Mouse (Mus musculus) cerebellum, adult (tissue): Measurements from ENCODE around the gene Nsmce3.

Experiments used
- ATAC-seq: cut with Nextera tagmentation; 2 replicates; pipeline ENCODE4 v1.9.2; 2017; ENCODE audit warnings: mild to moderate bottlenecking, moderate library complexity, mixed read lengths; ENCODE audit not compliant: insufficient number of reproducible peaks, low FRiP score, low TSS enrichment

Nsmce3 gene

GRCm38 (mm10) chr7:64872743-64873241 is at the start of gene Nsmce3:
TSS of gene Nsmce3 (minus strand) at chr7:64872997.
- ATAC-seq: peak; percentile 87

DNA sequence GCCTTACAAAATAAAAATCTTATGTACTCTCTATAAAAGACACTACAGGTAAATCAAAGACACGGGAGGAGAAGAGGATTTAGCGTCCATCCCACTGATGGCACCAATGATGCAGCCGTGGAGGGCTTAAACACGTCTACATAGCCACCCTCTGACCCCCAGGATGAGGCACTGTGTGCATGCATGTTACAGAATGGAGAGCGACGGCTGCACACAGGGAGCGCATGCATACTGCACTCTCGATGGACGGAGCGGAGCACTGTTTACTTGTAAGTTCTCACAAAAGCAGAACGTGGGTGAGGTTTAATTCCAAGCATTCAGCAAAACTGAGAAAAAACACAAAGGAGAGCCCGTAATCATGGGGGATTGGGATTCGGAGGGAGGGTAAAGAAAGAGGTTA is 48.4 kb upstream of the Nsmce3 start:
- ATAC-seq: no peak

DNA sequence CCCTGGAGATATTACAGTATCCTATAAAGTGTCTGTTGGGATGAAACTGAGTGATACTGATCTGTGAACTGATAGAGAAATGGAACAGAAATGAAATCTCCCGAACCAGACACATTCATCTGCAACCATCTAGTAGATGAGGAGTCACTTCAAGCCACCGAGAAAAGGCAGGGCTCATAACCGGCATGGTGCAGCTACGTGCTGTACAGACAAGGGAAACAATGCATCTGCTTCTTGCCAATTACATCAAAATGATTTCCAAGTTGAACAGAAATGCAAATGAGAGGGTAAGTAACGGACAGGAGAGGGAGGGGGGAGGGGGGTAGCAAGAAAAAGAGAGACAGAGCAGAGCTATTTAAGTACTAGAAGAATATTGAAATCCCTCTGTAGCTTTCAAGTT is 47.9 kb upstream of the Nsmce3 start:
- no peak for ATAC-seq

DNA sequence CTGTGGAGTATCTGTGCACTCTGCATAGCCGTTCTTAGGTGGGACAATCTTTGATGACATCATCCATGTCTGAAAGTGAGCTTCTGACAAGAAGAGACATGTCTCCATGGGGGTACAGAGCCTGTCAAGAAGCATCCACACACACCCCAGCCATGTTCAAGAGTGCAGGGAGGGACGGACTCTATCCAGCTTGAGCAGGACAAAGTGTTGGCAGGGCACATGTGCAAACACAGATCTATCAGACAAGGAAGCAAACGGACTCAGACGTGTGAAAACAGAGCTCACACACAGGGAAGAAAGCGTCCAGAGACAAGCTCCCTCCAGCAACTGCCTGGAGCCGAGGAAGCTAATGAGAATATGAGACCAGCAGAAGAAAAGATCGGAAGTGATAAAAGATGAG is 43.9 kb upstream of the Nsmce3 start:
- ATAC-seq: no peak

DNA sequence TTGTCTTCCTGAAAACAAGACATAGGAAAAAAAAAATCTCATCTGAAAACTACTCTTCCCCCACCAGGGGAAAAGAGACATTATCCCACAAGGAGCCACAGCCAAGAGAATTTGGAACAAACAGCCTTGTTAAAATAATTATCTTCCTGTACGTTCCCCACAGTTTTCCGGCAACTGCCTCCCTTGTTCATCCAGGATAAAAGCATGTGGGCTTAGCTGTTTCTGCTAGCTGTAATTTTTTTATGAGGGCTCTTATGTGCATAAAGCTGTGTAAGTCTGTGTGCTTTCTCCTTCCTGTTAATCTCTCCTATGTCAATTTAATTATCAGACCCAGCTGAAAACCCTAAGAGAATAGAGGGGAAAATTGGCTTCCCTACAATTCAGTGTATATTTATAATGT is 42.3 kb upstream of the Nsmce3 start:
- ATAC-seq: no peak

DNA sequence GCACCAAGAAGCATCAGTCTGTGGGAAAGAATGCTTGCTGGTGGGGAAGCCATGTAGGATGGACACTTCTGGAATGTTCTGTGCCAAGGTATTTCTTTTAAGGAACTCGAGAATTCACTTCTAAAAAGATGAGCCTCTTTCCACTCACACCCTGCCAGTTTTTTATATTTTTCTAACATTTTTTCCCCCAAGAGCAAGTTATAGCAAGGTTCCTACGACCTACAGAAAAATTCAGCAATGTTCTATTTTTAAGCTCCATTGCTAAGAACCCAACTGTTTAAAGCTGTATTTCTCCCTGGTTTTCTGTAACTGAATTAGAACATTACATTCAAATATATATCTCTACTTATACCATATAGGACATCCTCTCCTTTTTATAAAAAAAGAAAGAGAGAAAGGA is 39.1 kb upstream of the Nsmce3 start:
- ATAC-seq: no peak

DNA sequence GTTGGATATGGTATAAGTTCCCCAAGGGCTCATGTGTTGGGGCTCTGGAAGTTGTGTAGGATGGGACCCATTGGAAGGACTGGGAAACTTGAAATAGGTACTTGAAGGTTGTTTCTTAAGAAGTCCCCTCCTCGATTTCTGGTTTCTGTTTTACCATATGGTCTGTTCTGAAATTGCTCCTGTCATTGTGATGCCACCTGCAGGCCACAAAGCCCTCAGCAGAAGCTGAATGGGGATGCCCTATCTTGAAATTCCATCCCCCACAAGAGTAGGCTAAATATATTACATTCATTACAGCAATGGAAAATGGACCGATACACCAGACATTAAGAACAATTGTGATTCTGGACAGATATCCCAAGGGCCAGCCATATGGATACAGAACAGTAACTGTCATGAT is 37.4 kb upstream of the Nsmce3 start:
- no peak for ATAC-seq

- ATAC-seq: no peak
Measured at GRCm38 (mm10) chr7:64906955-64907354, 34.2 kb upstream of the Nsmce3 start.

- ATAC-seq: no peak
Measured at GRCm38 (mm10) chr7:64905506-64905905, 32.7 kb upstream of the Nsmce3 start.

- no peak for ATAC-seq
Measured at GRCm38 (mm10) chr7:64900249-64900648, 27.5 kb upstream of the Nsmce3 start.

GRCm38 (mm10) chr7:64896587-64896986 is 23.8 kb upstream of the Nsmce3 start:
- ATAC-seq: no peak

DNA sequence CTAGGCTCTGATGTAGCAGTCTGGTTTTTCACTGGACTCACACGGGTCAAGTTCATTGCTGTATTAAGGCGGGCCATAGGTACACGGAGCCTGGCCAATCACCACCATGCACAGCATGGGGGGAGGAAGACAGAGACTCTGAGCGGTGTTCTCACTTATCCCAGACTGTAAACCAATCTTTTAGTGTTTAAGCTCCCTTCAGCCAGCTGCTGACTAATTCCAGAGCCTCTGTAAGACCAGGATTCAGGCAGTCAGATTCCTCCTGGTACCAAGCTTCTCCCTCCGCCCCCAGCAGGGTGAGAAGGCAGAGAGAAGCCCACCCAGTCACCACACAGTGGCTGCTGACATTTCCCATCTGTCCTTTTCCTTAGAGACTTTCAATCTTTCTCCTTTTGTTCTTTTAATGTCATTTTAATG is 22.9 kb upstream of the Nsmce3 start:
- ATAC-seq: no peak

DNA sequence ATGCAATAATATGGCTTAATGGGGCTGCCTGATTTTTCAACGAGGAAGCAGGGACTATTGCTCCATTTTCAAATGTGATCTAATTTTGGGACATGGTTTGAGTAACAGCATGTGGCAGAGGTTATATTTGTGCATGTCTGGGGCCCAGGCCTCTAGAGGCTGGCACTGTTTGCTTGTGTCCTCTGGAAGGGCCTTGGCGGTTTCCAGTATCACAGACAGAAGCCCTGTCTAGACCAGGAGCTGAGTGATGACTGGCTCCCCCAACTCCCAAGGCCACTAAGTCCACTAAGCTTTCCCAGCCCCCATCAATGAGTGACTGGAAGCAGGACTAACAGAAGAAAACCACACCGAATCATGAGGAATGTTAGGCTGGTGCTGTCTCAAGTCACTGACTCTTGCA is 18.3 kb upstream of the Nsmce3 start:
- no peak for ATAC-seq

- no peak for ATAC-seq
Measured at GRCm38 (mm10) chr7:64889919-64890318, 17.1 kb upstream of the Nsmce3 start.

DNA sequence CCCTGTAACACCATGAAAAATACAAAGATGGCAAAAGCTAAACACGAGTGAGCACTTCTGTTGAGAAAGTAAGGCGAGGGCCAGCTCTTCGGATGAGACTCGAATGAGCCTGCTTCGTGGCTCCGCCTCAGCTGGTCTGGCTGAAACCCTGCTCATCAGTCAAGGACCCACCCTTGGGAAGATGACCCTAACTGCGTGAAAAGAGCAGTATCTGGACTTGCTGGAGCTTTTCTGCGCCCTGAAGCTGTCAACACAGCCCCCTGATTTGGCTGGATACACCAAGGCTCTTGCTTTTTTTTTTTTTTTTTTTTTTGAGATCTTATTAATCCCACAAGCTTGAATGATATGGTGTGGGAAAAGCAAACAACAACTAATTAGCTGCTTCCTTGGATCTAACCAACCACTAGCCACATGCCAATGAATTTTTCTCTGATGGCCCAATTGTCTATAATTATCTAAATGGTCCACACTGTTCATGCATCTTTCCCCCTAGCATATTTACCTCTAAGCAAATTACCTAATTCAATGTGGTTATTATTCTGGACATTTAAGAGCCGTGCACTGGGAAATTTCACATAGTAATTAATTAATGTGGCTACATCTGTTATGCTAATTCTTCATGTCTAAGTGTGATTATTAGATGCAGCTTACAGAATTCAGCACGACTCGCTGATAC is 11.5 kb upstream of the Nsmce3 start:
- no peak for ATAC-seq

- ATAC-seq: no peak
Measured at GRCm38 (mm10) chr7:64882243-64882642, 9.4 kb upstream of the Nsmce3 start.

GRCm38 (mm10) chr7:64881387-64881786 is 8.6 kb upstream of the Nsmce3 start:
- no peak for ATAC-seq

DNA sequence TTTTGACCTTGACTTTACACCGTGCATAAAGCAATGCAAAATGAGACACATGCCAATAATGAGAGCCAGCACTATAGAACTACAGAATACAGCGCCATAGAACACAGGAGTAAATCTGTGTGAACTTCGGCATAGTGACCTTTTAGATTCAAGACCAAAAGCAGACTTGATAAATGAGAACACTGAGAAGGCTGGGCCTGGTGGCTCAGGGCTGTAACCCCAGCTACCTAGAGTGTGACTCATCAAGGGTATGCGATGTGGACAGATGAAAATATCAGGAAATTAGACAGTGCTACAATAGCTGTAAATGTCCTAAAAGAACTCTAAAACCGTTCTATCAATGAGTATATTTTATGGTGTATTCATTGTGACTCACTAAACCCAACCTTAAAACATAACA is 7.6 kb upstream of the Nsmce3 start:
- ATAC-seq: no peak

DNA sequence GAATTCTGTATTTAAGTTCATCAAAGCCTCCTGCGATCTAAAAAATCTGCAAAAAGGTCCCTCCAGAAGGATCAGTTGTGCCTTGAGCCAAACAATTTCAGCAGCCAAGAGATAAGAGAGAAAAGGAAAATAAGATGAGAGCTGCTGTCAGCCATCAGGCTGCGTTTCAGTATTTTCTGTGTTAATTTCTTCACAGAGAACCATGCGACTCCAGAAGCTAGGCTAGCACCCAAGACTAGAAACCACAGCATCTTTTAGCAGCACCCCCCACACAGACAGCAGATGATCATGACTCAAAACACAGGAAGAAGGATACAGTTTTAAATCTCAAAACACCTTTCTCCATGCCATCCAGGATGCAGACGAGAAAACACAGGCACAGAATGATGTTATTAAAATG is 2.1 kb upstream of the Nsmce3 start:
- no peak for ATAC-seq

DNA sequence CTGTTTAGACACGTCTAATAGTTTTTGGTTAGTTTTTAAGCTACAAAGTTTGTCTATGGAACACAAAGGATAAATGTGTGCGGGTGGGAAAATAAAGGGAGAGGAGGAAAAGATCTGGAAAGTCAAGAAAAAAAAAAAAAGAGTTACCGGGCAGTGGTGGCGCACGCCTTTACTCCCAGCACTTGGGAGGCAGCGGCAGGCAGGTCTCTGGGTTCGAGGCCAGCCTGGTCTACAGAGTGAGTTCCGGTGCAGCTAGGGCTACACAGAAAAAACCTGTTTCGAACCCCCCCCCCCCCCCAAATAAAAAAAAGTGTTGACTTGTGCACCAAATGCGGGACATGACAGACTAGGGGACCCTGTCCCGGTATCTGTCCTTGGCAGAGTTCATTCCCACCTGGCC is 469 bp upstream of the Nsmce3 start:
- no peak; the same call in 1 of the 2 replicates for ATAC-seq

DNA sequence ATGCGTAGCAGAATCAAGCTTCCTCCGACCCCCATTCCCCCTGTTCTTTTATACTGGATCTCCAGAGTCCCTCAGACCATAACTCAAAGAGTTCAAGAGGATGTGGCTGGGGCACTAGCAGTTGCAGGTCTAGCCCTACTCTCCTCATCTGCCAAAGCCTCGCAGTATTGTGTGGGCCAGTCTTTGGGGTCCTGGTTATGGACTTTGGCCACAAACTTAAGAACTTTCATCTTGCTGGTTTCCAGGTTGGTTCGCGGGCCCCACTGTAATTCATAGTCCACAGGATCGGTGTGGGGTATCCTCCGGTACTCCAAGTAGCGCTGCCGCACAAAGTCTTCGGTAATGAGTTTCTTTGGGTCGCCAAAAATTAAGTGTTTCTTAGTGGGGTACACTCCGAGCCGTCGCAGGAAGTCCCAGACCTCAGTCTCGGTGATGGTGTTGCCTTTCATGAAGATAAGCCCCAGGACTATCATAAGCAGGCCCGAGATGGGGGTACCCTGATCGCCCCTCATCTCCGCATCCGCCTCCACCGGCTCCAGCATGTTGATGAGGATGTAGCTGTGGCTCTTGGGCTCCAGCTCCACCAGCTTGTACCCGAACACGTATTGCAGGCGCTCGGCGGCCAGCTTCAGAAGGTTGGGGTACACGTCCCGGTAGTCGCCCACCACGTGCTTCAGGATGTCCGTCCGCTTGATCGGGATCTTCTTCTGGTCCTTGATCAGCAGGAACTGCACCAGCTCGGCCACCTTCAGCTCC is 632 bp downstream of the Nsmce3 start:
- ATAC-seq: peak; percentile 61; the same call in 1 of the 2 replicates

- no peak for ATAC-seq
Measured at GRCm38 (mm10) chr7:64869549-64870065, 3.2 kb downstream of the Nsmce3 start.
